Mouse (Mus musculus) midbrain, embryonic 11.5 days (tissue): ENCODE results near the gene Epb41l3. TPM values are rescaled to one million over a fixed set of nuclear protein-coding genes. Genes with fewer than 3 reads are reported as not detected.

Experiments used
- ATAC-seq: fragments of 200-750 bp; cut with Nextera tagmentation; 2 replicates; pipeline ENCODE4 v1.8.0; 2017; ENCODE audit warnings: moderate TSS enrichment, moderate library complexity; ENCODE audit not compliant: low FRiP score
- DNase-seq: peaks from one replicate; pipeline ENCODE4 v3.0.0; 2015; ENCODE audit warnings: low spot score; ENCODE audit errors: missing footprints
- H3K27ac ChIP-seq: fragments of 300-500 bp; sonication (generic); 2 replicates; pipeline ENCODE4 v1.5.1; 2014; ENCODE audit warnings: low read depth, low read length
- H3K27me3 ChIP-seq: fragments of 300-500 bp; sonication (generic); 2 replicates; pipeline ENCODE4 v1.6.1; 2014; ENCODE audit warnings: mild to moderate bottlenecking, low read length, moderate library complexity, mixed read lengths; ENCODE audit not compliant: control insufficient read depth, insufficient read depth
- H3K36me3 ChIP-seq: fragments of 300-500 bp; sonication (generic); 2 replicates; pipeline ENCODE4 v1.6.1; 2014; ENCODE audit warnings: mild to moderate bottlenecking, low read length, moderate library complexity, mixed read lengths; ENCODE audit not compliant: control insufficient read depth, insufficient read depth
- H3K4me1 ChIP-seq: fragments of 300-500 bp; sonication (generic); 2 replicates; pipeline ENCODE4 v1.6.1; 2014; ENCODE audit warnings: low read length; ENCODE audit not compliant: control insufficient read depth, insufficient read depth
- H3K4me2 ChIP-seq: fragments of 300-500 bp; sonication (generic); 2 replicates; pipeline ENCODE4 v1.6.1; 2014; ENCODE audit warnings: mild to moderate bottlenecking, moderate library complexity
- H3K4me3 ChIP-seq: fragments of 300-500 bp; sonication (generic); 2 replicates; pipeline ENCODE4 v1.5.1; 2014; ENCODE audit warnings: low read depth, low read length
- H3K9ac ChIP-seq: fragments of 300-500 bp; sonication (generic); 2 replicates; pipeline ENCODE4 v1.6.1; 2014; ENCODE audit warnings: low read length
- H3K9me3 ChIP-seq: fragments of 300-500 bp; sonication (generic); 2 replicates; pipeline ENCODE4 v1.6.1; 2016; ENCODE audit warnings: low read length; ENCODE audit not compliant: control insufficient read depth
- WGBS: fragments of 180-500 bp; shearing (Covaris S2); extraction: QIAGEN DNeasy Blood & Tissue Kit; methylation state at CpG from one replicate; pipeline ENCODE4 v1.1.7; 2014; 5-methylcytosine and 5-hydroxymethylcytosine counted together
- polyA plus RNA-seq: library from polyadenylated mRNA; unstranded; fragments of >200 nt; fragmentation: Nextera tagmentation; extraction: Ambion mirVana; gene quantifications from 2 replicates; pipeline ENCODE4 v1.2.1, GENCODE M21; 2014

Gene Epb41l3
- polyA plus RNA-seq, 1 experiment from 2014 or later, result 66.1 TPM

- no peak overlapping the region for H3K4me2 ChIP-seq
- H3K27me3 ChIP-seq, result no peaks in the 10 kb centered on the region
- H3K9ac ChIP-seq, result no peak overlapping the region
- no peak overlapping the region for H3K27ac ChIP-seq
- peaks cover 6% of the 10 kb centered on the region; the same call in 1 of the 2 replicates for H3K4me1 ChIP-seq
- H3K4me3 ChIP-seq, result no peak overlapping the region
- ATAC-seq, result peak; percentile 59; the same call in 1 of the 2 replicates
- no peaks in the 10 kb centered on the region for H3K9me3 ChIP-seq
- WGBS, result 76% methylated on average over 5 of the region's 5 CpGs
- no peaks in the 10 kb centered on the region for H3K36me3 ChIP-seq
- DNase-seq, result peak; percentile 66
These were observed 155.9 kb downstream of the Epb41l3 start for GRCm38 (mm10) chr17:69231360-69231759.

- Histone ChIP-seq H3K4me1 (no peaks in the 10 kb centered on the region), H3K36me3 (no peaks in the 10 kb centered on the region), H3K27ac (no peak overlapping the region), H3K9ac (no peak overlapping the region), H3K4me3 (no peak overlapping the region), H3K27me3 (no peaks in the 10 kb centered on the region), H3K9me3 (no peaks in the 10 kb centered on the region), H3K4me2 (no peak overlapping the region)
- ATAC-seq (no peak), DNase-seq (no peak)
- 94% methylated on average over 3 of the region's 3 CpGs for WGBS
These were observed 161.7 kb downstream of the Epb41l3 start for GRCm38 (mm10) chr17:69237172-69237571.

- Histone ChIP-seq H3K27ac (no peak overlapping the region), H3K9me3 (no peaks in the 10 kb centered on the region), H3K4me2 (no peak overlapping the region), H3K4me3 (no peak overlapping the region), H3K9ac (no peak overlapping the region), H3K27me3 (no peaks in the 10 kb centered on the region), H3K4me1 (no peaks in the 10 kb centered on the region), H3K36me3 (no peaks in the 10 kb centered on the region; the same call in 1 of the 2 replicates)
- DNase-seq (peak; percentile 39), ATAC-seq (no peak)
- WGBS, result 91% methylated on average over 4 of the region's 4 CpGs
These were observed 163.4 kb downstream of the Epb41l3 start for GRCm38 (mm10) chr17:69238810-69239373.

- no peak overlapping the region for H3K9ac ChIP-seq
- H3K4me3 ChIP-seq, result no peak overlapping the region
- H3K9me3 ChIP-seq, result no peaks in the 10 kb centered on the region
- H3K27me3 ChIP-seq, result no peaks in the 10 kb centered on the region
- no peak overlapping the region for H3K27ac ChIP-seq
- no peaks in the 10 kb centered on the region for H3K4me1 ChIP-seq
- H3K36me3 ChIP-seq, result no peaks in the 10 kb centered on the region; the same call in 1 of the 2 replicates
- WGBS, result 93% methylated on average over 6 of the region's 6 CpGs
- peak; percentile 17 for DNase-seq
- ATAC-seq, result no peak
- no peak overlapping the region for H3K4me2 ChIP-seq
These were observed 163.9 kb downstream of the Epb41l3 start for GRCm38 (mm10) chr17:69239423-69239822.

- WGBS, result 78% methylated on average over 9 of the region's 9 CpGs
- Histone ChIP-seq H3K36me3 (no peaks in the 10 kb centered on the region), H3K27ac (no peak overlapping the region), H3K27me3 (no peaks in the 10 kb centered on the region), H3K4me2 (no peak overlapping the region), H3K9ac (no peak overlapping the region), H3K4me1 (no peaks in the 10 kb centered on the region), H3K4me3 (no peak overlapping the region), H3K9me3 (no peaks in the 10 kb centered on the region)
- ATAC-seq (no peak), DNase-seq (peak; percentile 84)
These were observed 180.4 kb downstream of the Epb41l3 start for GRCm38 (mm10) chr17:69255834-69256233.

GRCm38 (mm10) chr17:69256441-69256840 lies 181.0 kb downstream of the Epb41l3 start:
- Histone ChIP-seq H3K4me2 (no peak overlapping the region), H3K36me3 (no peaks in the 10 kb centered on the region), H3K4me3 (no peak overlapping the region), H3K27me3 (no peaks in the 10 kb centered on the region), H3K4me1 (no peaks in the 10 kb centered on the region), H3K9me3 (no peaks in the 10 kb centered on the region), H3K9ac (no peak overlapping the region), H3K27ac (no peak overlapping the region)
- DNase-seq, result peak; percentile 89
- WGBS, result 54% methylated on average over 9 of the region's 9 CpGs
- ATAC-seq, result no peak

GRCm38 (mm10) chr17:69263810-69264565 lies 188.5 kb downstream of the Epb41l3 start:
- Histone ChIP-seq H3K4me2 (no peak overlapping the region), H3K9ac (peak overlapping the region; percentile 16; the same call in 1 of the 2 replicates), H3K36me3 (no peaks in the 10 kb centered on the region), H3K27ac (peak overlapping the region; percentile 30; the same call in 1 of the 2 replicates), H3K9me3 (no peaks in the 10 kb centered on the region), H3K27me3 (no peaks in the 10 kb centered on the region; the same call in 1 of the 2 replicates), H3K4me3 (no peak overlapping the region), H3K4me1 (peaks cover 9% of the 10 kb centered on the region)
- DNase-seq (peak; percentile 88), ATAC-seq (no peak)
- WGBS, result 56% methylated on average over 15 of the region's 15 CpGs

GRCm38 (mm10) chr17:69265171-69265570 lies 189.7 kb downstream of the Epb41l3 start:
- no peaks in the 10 kb centered on the region; the same call in 1 of the 2 replicates for H3K27me3 ChIP-seq
- no peak overlapping the region for H3K9ac ChIP-seq
- no peaks in the 10 kb centered on the region for H3K36me3 ChIP-seq
- H3K4me1 ChIP-seq, result peaks cover 9% of the 10 kb centered on the region
- no peaks in the 10 kb centered on the region for H3K9me3 ChIP-seq
- no peak overlapping the region for H3K4me3 ChIP-seq
- 58% methylated on average over 4 of the region's 4 CpGs for WGBS
- DNase-seq (no peak), ATAC-seq (no peak)
- no peak overlapping the region for H3K27ac ChIP-seq
- no peak overlapping the region for H3K4me2 ChIP-seq

- ATAC-seq (0 out of 2 replicates have a peak, but pooled peaks have one; percentile 33), DNase-seq (no peak)
- Histone ChIP-seq H3K4me2 (no peak overlapping the region), H3K9ac (no peak overlapping the region), H3K4me1 (peaks cover 9% of the 10 kb centered on the region), H3K9me3 (no peaks in the 10 kb centered on the region), H3K36me3 (no peaks in the 10 kb centered on the region), H3K4me3 (no peak overlapping the region), H3K27ac (no peak overlapping the region), H3K27me3 (no peaks in the 10 kb centered on the region; the same call in 1 of the 2 replicates)
- 47% methylated on average over 17 of the region's 17 CpGs for WGBS
These were observed 190.4 kb downstream of the Epb41l3 start for GRCm38 (mm10) chr17:69265759-69266463.
